Mouse (Mus musculus): ENCODE results near the gene Gps2. TPM values are rescaled to one million over a fixed set of nuclear protein-coding genes. Genes with fewer than 3 reads are reported as not detected.

The Gps2 gene
- total and polyA plus RNA-seq, 3 experiments = 25.0 to 73.6 (median 29.4) TPM

GRCm38 (mm10) chr11:69947337-69948065 lies 33.8 kb downstream of the Gps2 start:
- dilution Hi-C loops (cut with MboI; ENCODE audit: extremely low pct_ligation_motif_present, extremely low pct_unique_long_range_greater_than_20kb, low sequenced_read_pairs) = no loop called here
- no peaks in the 10 kb centered on the region for H3K9me3 ChIP-seq (replicated peaks; ENCODE audit: low read length)
- TF ChIP-seq CHD1 (IDR thresholded peaks at IDR 0.05; ENCODE audit: low read depth, low read length) (no peak), TCF12 (IDR thresholded peaks at IDR 0.05; ENCODE audit: low read depth, low read length) (0 out of 2 replicates have a peak, but pooled peaks have one; percentile 40), RCOR1 (conservative IDR thresholded peaks at IDR 0.05; ENCODE audit: low read depth, low read length) (no peak), MAX (IDR thresholded peaks at IDR 0.05; ENCODE audit: low read length) (no peak), USF1 (IDR thresholded peaks at IDR 0.05; ENCODE audit: low read depth, low read length) (no peak), CHD2 (IDR thresholded peaks at IDR 0.05; ENCODE audit: low read length) (0 out of 2 replicates have a peak, but pooled peaks have one; percentile 20), IRF4 (IDR thresholded peaks at IDR 0.05; ENCODE audit: low read depth, low read length) (no peak), BHLHE40 (IDR thresholded peaks at IDR 0.05; ENCODE audit: low read depth, low read length) (no peak), ZKSCAN1 (IDR thresholded peaks at IDR 0.05; ENCODE audit: borderline replicate concordance, low read depth, low read length) (no peak), MAFK (IDR thresholded peaks at IDR 0.05; ENCODE audit: insufficient replicate concordance, low read length) (no peak)
- peaks cover 21 to 36% of the 10 kb centered on the region in 2 experiments for H3K4me1 ChIP-seq (ENCODE audit: control insufficient read depth in 1 of 2, insufficient read depth in 2 of 2)
- in situ Hi-C loops (cut with MboI; ENCODE audit: low pct_ligation_motif_present, low pct_unique_long_range_greater_than_20kb, low sequenced_read_pairs) = no loop called here
- H3K36me3 ChIP-seq (replicated peaks in 1 of 2; ENCODE audit: control insufficient read depth in 1 of 2, insufficient read depth in 1 of 2, low read length in 1 of 2) = peaks cover 0 to 15% of the 10 kb centered on the region in 2 experiments
- H3K9ac ChIP-seq (ENCODE audit: insufficient read depth, low read depth) = no peak overlapping the region
- H3K4me3 ChIP-seq (replicated peaks in 1 of 3; ENCODE audit: low read depth in 2 of 3, low read length in 2 of 3, poor library complexity in 1 of 3) = peak overlapping the region in 2 of 3 experiments; percentile 43 to 56
- H3K27me3 ChIP-seq (replicated peaks) = peaks cover 14% of the 10 kb centered on the region
- peak overlapping the region; percentile 79 for H3K4me2 ChIP-seq (ENCODE audit: insufficient read depth, low read depth, poor library complexity, severe bottlenecking)
- no peak for DNase-seq (ENCODE audit: extremely low read depth)
- no peaks in the 10 kb centered on the region for H3K79me2 ChIP-seq (replicated peaks; ENCODE audit: control insufficient read depth, extremely low read depth, insufficient read depth, poor library complexity, severe bottlenecking)
- no peak overlapping the region for H3K27ac ChIP-seq (ENCODE audit: insufficient read depth, low read depth)

- Histone ChIP-seq H3K4me3 (replicated peaks in 1 of 3; ENCODE audit: low read depth in 2 of 3, low read length in 2 of 3, poor library complexity in 1 of 3) (peak within 1 kb of the TSS; percentile 24 to 56 (median 43)), H3K9me3 (replicated peaks; ENCODE audit: low read length) (no peaks in the 10 kb centered on the region), H3K9ac (ENCODE audit: insufficient read depth, low read depth) (no peak within 1 kb of the TSS), H3K4me2 (ENCODE audit: insufficient read depth, low read depth, poor library complexity, severe bottlenecking) (peak within 1 kb of the TSS; percentile 79), H3K36me3 (replicated peaks in 1 of 2; ENCODE audit: control insufficient read depth in 1 of 2, insufficient read depth in 1 of 2, low read length in 1 of 2) (peaks cover 0 to 10% of the 10 kb centered on the region in 2 experiments), H3K27ac (ENCODE audit: insufficient read depth, low read depth) (no peak within 1 kb of the TSS), H3K79me2 (replicated peaks; ENCODE audit: control insufficient read depth, extremely low read depth, insufficient read depth, poor library complexity, severe bottlenecking) (no peaks in the 10 kb centered on the region), H3K27me3 (replicated peaks) (peaks cover 14% of the 10 kb centered on the region), H3K4me1 (ENCODE audit: control insufficient read depth in 1 of 2, insufficient read depth in 2 of 2) (peaks cover 23 to 39% of the 10 kb centered on the region in 2 experiments)
- DNase-seq (ENCODE audit: extremely low read depth) = peak; percentile 94
- dilution Hi-C loops (cut with MboI; ENCODE audit: extremely low pct_ligation_motif_present, extremely low pct_unique_long_range_greater_than_20kb, low sequenced_read_pairs) = no loop called here
- in situ Hi-C loops (cut with MboI; ENCODE audit: low pct_ligation_motif_present, low pct_unique_long_range_greater_than_20kb, low sequenced_read_pairs) = no loop called here
- TF ChIP-seq USF1 (IDR thresholded peaks at IDR 0.05; ENCODE audit: low read depth, low read length) = no peak
- TF ChIP-seq GABPA (IDR thresholded peaks at IDR 0.05; ENCODE audit: insufficient replicate concordance, low read depth, low read length) = no peak
- no peak for TF ChIP-seq SMC3 (IDR thresholded peaks at IDR 0.05; ENCODE audit: low read depth, low read length)
- no peak for TF ChIP-seq CHD1 (IDR thresholded peaks at IDR 0.05; ENCODE audit: low read depth, low read length)
- TF ChIP-seq CHD2 (IDR thresholded peaks at IDR 0.05; ENCODE audit: low read length) = no peak
- TF ChIP-seq E2F4 (IDR thresholded peaks at IDR 0.05; ENCODE audit: insufficient replicate concordance, low read depth, low read length) = 0 out of 2 replicates have a peak, but pooled peaks have one; percentile 40
- TF ChIP-seq JUN (IDR thresholded peaks at IDR 0.05; ENCODE audit: insufficient read depth, low read depth, low read length) = no peak
- no peak for TF ChIP-seq UBTF (IDR thresholded peaks at IDR 0.05; ENCODE audit: low read depth, low read length)
- TF ChIP-seq MAFK (IDR thresholded peaks at IDR 0.05; ENCODE audit: insufficient replicate concordance, low read length) = no peak
- no peak for TF ChIP-seq NELFE (IDR thresholded peaks at IDR 0.05; ENCODE audit: low read depth, low read length)
- TF ChIP-seq POLR2A (IDR thresholded peaks at IDR 0.05; ENCODE audit: low read depth, low read length) = peak; percentile 55
- TF ChIP-seq POLR2AphosphoS2 (IDR thresholded peaks at IDR 0.05; ENCODE audit: low read depth, low read length) = no peak
- TF ChIP-seq CTCF (conservative IDR thresholded peaks at IDR 0.05 in 1 of 2, IDR thresholded peaks at IDR 0.05 in 1 of 2; ENCODE audit: low read depth in 2 of 2, low read length in 2 of 2) = no peak
- TF ChIP-seq HCFC1 (IDR thresholded peaks at IDR 0.05; ENCODE audit: low read depth, low read length) = no peak
- no peak for TF ChIP-seq ZMIZ1 (IDR thresholded peaks at IDR 0.05; ENCODE audit: low read depth, low read length)
- TF ChIP-seq NRF1 (IDR thresholded peaks at IDR 0.05; ENCODE audit: low read depth, low read length) = no peak
- no peak for TF ChIP-seq KAT2A (IDR thresholded peaks at IDR 0.05; ENCODE audit: insufficient replicate concordance, low read length)
- no peak for TF ChIP-seq MAX (IDR thresholded peaks at IDR 0.05; ENCODE audit: low read length)
- no peak for TF ChIP-seq ELF1 (IDR thresholded peaks at IDR 0.05; ENCODE audit: low read depth, low read length)
- TF ChIP-seq ZC3H11A (IDR thresholded peaks at IDR 0.05; ENCODE audit: low read depth, low read length) = no peak
- TF ChIP-seq TBP (conservative IDR thresholded peaks at IDR 0.05; ENCODE audit: low read depth, low read length) = 0 out of 2 replicates have a peak, but pooled peaks have one; percentile 23
- TF ChIP-seq SIN3A (IDR thresholded peaks at IDR 0.05; ENCODE audit: low read length) = peak; percentile 65; the same call in 1 of the 2 replicates
- TF ChIP-seq EP300 (IDR thresholded peaks at IDR 0.05; ENCODE audit: low read length) = no peak
- no peak for TF ChIP-seq ZNF384 (IDR thresholded peaks at IDR 0.05; ENCODE audit: low read depth, low read length)
- no peak for TF ChIP-seq MYC (IDR thresholded peaks at IDR 0.05; ENCODE audit: low read depth, low read length)
Observed at GRCm38 (mm10) chr11:69948066-69948762, 34.5 kb downstream of the Gps2 start, which contains the start of gene Slc2a4. Slc2a4 (minus strand) TSS chr11:69948188.
